ENCODE assay signal across 8 mouse cellular contexts in the genomic region with DNA sequence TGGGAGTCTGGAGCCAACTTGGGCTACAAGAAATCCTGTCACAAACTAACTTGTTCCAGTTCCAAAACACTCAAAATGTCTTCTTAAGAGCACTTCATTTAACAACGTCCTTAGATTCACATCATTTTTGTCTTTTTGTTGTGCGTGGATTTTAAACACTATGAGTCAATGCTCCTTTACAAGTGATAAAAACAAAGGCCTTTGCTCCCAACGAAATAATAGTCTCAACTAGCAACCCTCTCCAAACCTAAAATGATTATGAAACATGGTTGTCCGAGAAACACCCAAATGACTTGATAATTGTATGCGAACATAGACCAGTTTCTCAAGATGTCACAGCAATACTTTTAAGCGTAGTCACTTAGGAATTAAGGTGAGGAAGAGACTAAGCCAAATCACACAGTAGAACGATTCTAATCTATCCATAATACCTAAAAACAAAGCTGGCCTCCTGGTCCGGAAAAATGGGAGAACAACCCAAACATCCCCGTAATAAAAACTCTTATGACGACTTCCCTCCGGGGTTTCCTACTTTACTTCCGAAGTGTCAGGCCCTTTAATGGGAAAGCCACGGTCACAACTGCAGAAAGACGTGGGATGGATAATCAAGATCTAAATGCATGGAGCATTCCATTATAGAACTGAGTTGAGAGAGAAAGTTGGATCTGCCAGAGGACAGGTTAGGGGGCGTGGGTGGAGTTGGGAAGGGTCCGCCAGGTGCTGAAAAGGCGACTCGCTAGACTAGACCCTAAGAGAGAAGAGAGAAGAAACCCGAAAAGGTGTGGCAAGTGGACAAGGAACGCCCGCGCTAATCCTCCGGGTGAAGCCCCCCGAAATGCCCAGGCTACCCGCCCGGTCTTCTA. TPM values are rescaled to one million over a fixed set of nuclear protein-coding genes. Genes with fewer than 3 reads are reported as not detected.
DNase-seq lines count a peak whose midpoint lies in the region; ATAC-seq and TF ChIP-seq lines count a peak whose summit lies in the region.

No protein-coding gene starts in this region.

- H3K9ac ChIP-seq in embryonic facial prominence, embryonic 14.5 days (ENCODE audit: low read depth, low read length), result peak overlapping the region; percentile 80
- H3K9ac ChIP-seq in intestine, embryonic 15.5 days, result peak overlapping the region; percentile 88
- peak overlapping the region; percentile 78 for H3K9ac ChIP-seq in midbrain, embryonic 15.5 days

- TF ChIP-seq CTCF in C2C12 (IDR thresholded peaks at IDR 0.05; ENCODE audit: control insufficient read depth, insufficient read depth, insufficient read length), result no peak

- H3K79me3 ChIP-seq in C2C12 (ENCODE audit: low read depth), result peaks cover 10% of the 10 kb centered on the region

- H3ac ChIP-seq in C2C12 (ENCODE audit: control insufficient read depth, insufficient read length, low read depth), result peak overlapping the region; percentile 90

- H3K27ac ChIP-seq in embryonic facial prominence, embryonic 14.5 days (replicated peaks; ENCODE audit: low read depth, low read length), result peak overlapping the region; percentile 80; the same call in 1 of the 2 replicates
- H3K27ac ChIP-seq in intestine, embryonic 15.5 days, result peak overlapping the region; percentile 56; the same call in 1 of the 2 replicates
- H3K27ac ChIP-seq in midbrain, embryonic 15.5 days, result peak overlapping the region; percentile 79

- peaks cover 33% of the 10 kb centered on the region for H3K79me2 ChIP-seq in C2C12 (ENCODE audit: control insufficient read depth, insufficient read depth)

- WGBS in embryonic facial prominence, embryonic 14.5 days, result 12% methylated on average over 26 of the region's 26 CpGs
- whole genome bisulfite sequencing in intestine, embryonic 15.5 days, result 11% methylated on average over 26 of the region's 26 CpGs
- 12% methylated on average over 26 of the region's 26 CpGs for WGBS in midbrain, embryonic 15.5 days

- no peaks in the 10 kb centered on the region for H3K27me3 ChIP-seq in C2C12 (ENCODE audit: control insufficient read depth, insufficient read depth, insufficient read length)
- no peaks in the 10 kb centered on the region for H3K27me3 ChIP-seq in embryonic facial prominence, embryonic 14.5 days (replicated peaks; ENCODE audit: control insufficient read depth, insufficient read depth, low read length)
- H3K27me3 ChIP-seq in intestine, embryonic 15.5 days (replicated peaks), result no peaks in the 10 kb centered on the region
- H3K27me3 ChIP-seq in midbrain, embryonic 15.5 days (replicated peaks), result no peaks in the 10 kb centered on the region

- peak overlapping the region; percentile 64 for H3K4me3 ChIP-seq in C2C12 (ENCODE audit: insufficient read depth, poor library complexity, severe bottlenecking)
- peak overlapping the region; percentile 80 for H3K4me3 ChIP-seq in embryonic facial prominence, embryonic 14.5 days (ENCODE audit: low read depth, low read length)
- H3K4me3 ChIP-seq in intestine, embryonic 15.5 days (replicated peaks), result peak overlapping the region; percentile 87
- H3K4me3 ChIP-seq in midbrain, embryonic 15.5 days, result peak overlapping the region; percentile 81

- peak overlapping the region; percentile 56 for H3K4me2 ChIP-seq in embryonic facial prominence, embryonic 14.5 days (ENCODE audit: low read depth, low read length)
- H3K4me2 ChIP-seq in intestine, embryonic 15.5 days (replicated peaks), result peak overlapping the region; percentile 67
- H3K4me2 ChIP-seq in midbrain, embryonic 15.5 days, result peak overlapping the region; percentile 67

- intact Hi-C loops in gastrocnemius, postnatal 14 days (cut with DNase I; ENCODE audit: low total_unique reads), result no loop called here

- no peaks in the 10 kb centered on the region for H3K36me3 ChIP-seq in C2C12 (ENCODE audit: control insufficient read depth, insufficient read depth)
- H3K36me3 ChIP-seq in embryonic facial prominence, embryonic 14.5 days (ENCODE audit: control insufficient read depth, insufficient read depth, low read length), result no peaks in the 10 kb centered on the region
- H3K36me3 ChIP-seq in intestine, embryonic 15.5 days, result no peaks in the 10 kb centered on the region
- no peaks in the 10 kb centered on the region for H3K36me3 ChIP-seq in midbrain, embryonic 15.5 days (replicated peaks)

- ATAC-seq in embryonic facial prominence, embryonic 14.5 days (ENCODE audit: low read depth), result peak; percentile 48
- no peak for ATAC-seq in intestine, embryonic 15.5 days
- ATAC-seq in midbrain, embryonic 15.5 days (replicated peaks), result no peak; the same call in 1 of the 2 replicates

- peaks cover 9% of the 10 kb centered on the region for H3K4me1 ChIP-seq in embryonic facial prominence, embryonic 14.5 days (ENCODE audit: control insufficient read depth, insufficient read depth, low read length)
- H3K4me1 ChIP-seq in intestine, embryonic 15.5 days (replicated peaks), result no peaks in the 10 kb centered on the region
- H3K4me1 ChIP-seq in midbrain, embryonic 15.5 days, result peaks cover 17% of the 10 kb centered on the region

- DNase-seq in gastrocnemius, adult 18-20 months (ENCODE audit: low spot score), result peak; percentile 7
- DNase-seq in gastrocnemius, postnatal 14 days, result no peak
- no peak for DNase-seq in embryonic facial prominence, embryonic 14.5 days (ENCODE audit: low spot score)
- no peak for DNase-seq in adrenal gland, postnatal 25 days
- no peak for DNase-seq in layer of hippocampus, adult 11-12 months (ENCODE audit: low spot score)

- H3K9me3 ChIP-seq in embryonic facial prominence, embryonic 14.5 days (ENCODE audit: control insufficient read depth, low read length), result no peaks in the 10 kb centered on the region
- no peaks in the 10 kb centered on the region for H3K9me3 ChIP-seq in intestine, embryonic 15.5 days
- no peaks in the 10 kb centered on the region for H3K9me3 ChIP-seq in midbrain, embryonic 15.5 days

TF ChIP-seq in C2C12, 6 proteins besides CTCF, POLR2A, EP300 and RAD21:
- TF ChIP-seq MAX (IDR thresholded peaks at IDR 0.05), result no peak
- no peak for TF ChIP-seq FOSL1 (IDR thresholded peaks at IDR 0.05; ENCODE audit: insufficient read depth, low read length, poor library complexity, severe bottlenecking)
- TF ChIP-seq MYOD1 (IDR thresholded peaks at IDR 0.05; ENCODE audit: control insufficient read depth, insufficient read length, low read depth), result no peak
- no peak for TF ChIP-seq USF1 (IDR thresholded peaks at IDR 0.05; ENCODE audit: low read depth)
- TF ChIP-seq CEBPB (IDR thresholded peaks at IDR 0.05; ENCODE audit: low read depth), result no peak

RNA-seq across cellular contexts. Expression of a gene that starts 0.7 kb away (rescaled TPM):
- total RNA-seq in gastrocnemius, adult 18-20 months (2021), result 1 to 10 TPM; 4.4 to 4.8 TPM
- 1 to 10 TPM; 3.6 to 5.1 TPM for total RNA-seq in gastrocnemius, postnatal 14 days (2021)
- 2.0 TPM for polyA plus RNA-seq in C2C12 (2012; fragmentation: generic; extraction: Trizol)
- polyA plus RNA-seq in embryonic facial prominence, embryonic 14.5 days (2014; fragmentation: Nextera tagmentation; extraction: Ambion mirVana), result 11.3 and 13.2 TPM in 2 replicates
- polyA plus RNA-seq in intestine, embryonic 15.5 days (2015; fragmentation: Nextera tagmentation; extraction: Ambion mirVana), result 14.0 and 16.4 TPM in 2 replicates
- polyA plus RNA-seq in midbrain, embryonic 15.5 days (2015; fragmentation: Nextera tagmentation; extraction: Ambion mirVana), result 12.0 and 13.9 TPM in 2 replicates
- total RNA-seq in adrenal gland, postnatal 25 days (2021), result 18.5 and 30.1 TPM in 2 replicates

RNA-seq across cellular contexts. Expression of a gene that starts 18.5 kb away (rescaled TPM):
- total RNA-seq in gastrocnemius, adult 18-20 months (2021), result 10 to 100 TPM in 1 of 2 experiments, 1 to 10 TPM in 1; 10.0 to 10.2 TPM
- 10 to 100 TPM; 11.0 to 11.3 TPM for total RNA-seq in gastrocnemius, postnatal 14 days (2021)
- polyA plus RNA-seq in C2C12 (2012; fragmentation: generic; extraction: Trizol), result 14.3 TPM
- polyA plus RNA-seq in embryonic facial prominence, embryonic 14.5 days (2014; fragmentation: Nextera tagmentation; extraction: Ambion mirVana), result 27.3 and 29.2 TPM in 2 replicates
- polyA plus RNA-seq in intestine, embryonic 15.5 days (2015; fragmentation: Nextera tagmentation; extraction: Ambion mirVana), result 24.7 and 27.1 TPM in 2 replicates
- 28.5 and 28.8 TPM in 2 replicates for polyA plus RNA-seq in midbrain, embryonic 15.5 days (2015; fragmentation: Nextera tagmentation; extraction: Ambion mirVana)
- 39.6 and 39.7 TPM in 2 replicates for total RNA-seq in adrenal gland, postnatal 25 days (2021)

RNA-seq across cellular contexts. Expression of a gene that starts 44.2 kb away (rescaled TPM):
- total RNA-seq in gastrocnemius, adult 18-20 months (2021), result 10 to 100 TPM; 25.6 to 25.8 TPM
- 10 to 100 TPM; 17.6 to 19.4 TPM for total RNA-seq in gastrocnemius, postnatal 14 days (2021)
- 2.4 TPM for polyA plus RNA-seq in C2C12 (2012; fragmentation: generic; extraction: Trizol)
- polyA plus RNA-seq in embryonic facial prominence, embryonic 14.5 days (2014; fragmentation: Nextera tagmentation; extraction: Ambion mirVana), result 22.2 and 26.0 TPM in 2 replicates
- polyA plus RNA-seq in intestine, embryonic 15.5 days (2015; fragmentation: Nextera tagmentation; extraction: Ambion mirVana), result 29.5 and 31.2 TPM in 2 replicates
- 23.6 and 26.5 TPM in 2 replicates for polyA plus RNA-seq in midbrain, embryonic 15.5 days (2015; fragmentation: Nextera tagmentation; extraction: Ambion mirVana)
- 41.5 and 42.3 TPM in 2 replicates for total RNA-seq in adrenal gland, postnatal 25 days (2021)
